Mouse (Mus musculus): ENCODE data around the gene Spats2.

DNA sequence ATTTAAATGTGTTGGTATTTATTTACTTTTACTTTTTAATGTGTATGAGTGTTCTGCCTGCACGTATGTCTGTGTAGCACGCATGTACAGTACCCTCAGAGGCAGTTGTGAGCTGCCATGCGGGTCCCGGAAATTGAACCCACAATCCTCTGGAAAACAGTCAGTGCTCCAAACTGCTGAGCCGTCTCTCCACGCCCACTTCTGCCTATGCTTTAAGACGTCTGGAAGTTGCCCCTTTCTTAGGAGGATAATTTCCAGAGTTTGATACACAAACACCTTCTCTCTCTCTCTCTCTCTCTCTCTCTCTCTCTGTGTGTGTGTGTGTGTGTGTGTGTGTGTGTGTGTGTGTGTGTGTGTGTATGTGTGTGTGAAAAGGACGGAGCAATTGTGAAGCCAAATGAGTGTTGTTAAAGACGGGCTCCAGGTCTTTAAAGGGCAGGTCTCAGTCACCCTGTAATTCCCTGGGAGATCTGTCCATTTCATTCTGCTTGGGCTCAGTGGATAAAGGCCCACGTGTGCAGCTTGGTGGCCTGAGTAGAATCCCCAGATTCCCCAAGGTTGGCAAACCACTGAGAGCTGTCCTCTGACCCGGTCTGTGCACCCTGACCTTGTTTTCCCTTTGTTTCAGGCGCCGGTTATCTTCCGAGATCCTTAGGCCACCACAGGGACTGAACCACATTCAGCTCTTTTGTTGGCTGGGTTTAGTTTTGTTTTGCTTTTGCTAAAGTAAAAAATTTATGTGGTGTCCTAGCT is 11.2 kb upstream of the Spats2 start:
- no peak for TF ChIP-seq CTCF (IDR thresholded peaks at IDR 0.05; ENCODE audit: borderline replicate concordance, insufficient read depth, low read length)
- no peak for TF ChIP-seq POLR2A (IDR thresholded peaks at IDR 0.05; ENCODE audit: low read depth, low read length)
